Mouse (Mus musculus) MEL (cell line): ENCODE data around the gene Utp11. TPM values are rescaled to one million over a fixed set of nuclear protein-coding genes. Genes with fewer than 3 reads are reported as not detected.

Experiments
- DNase-seq: peaks from one replicate; pipeline ENCODE4 v3.0.0; 2011; ENCODE audit warnings: low read depth, low spot score
- H3K27ac ChIP-seq: 2 replicates; pipeline ENCODE4 v1.5.1; 2012; ENCODE audit warnings: low read depth, mild to moderate bottlenecking, control low read depth, low read length, moderate library complexity; ENCODE audit not compliant: control insufficient read depth
- H3K27me3 ChIP-seq, 2 experiments: fragments of 150-350 bp in 1 of 2; sonication (generic) in 1 of 2; 2 replicates each; pipeline ENCODE4 v1.6.1; 2012; ENCODE audit warnings: low read length in 2 of 2, mild to moderate bottlenecking in 2 of 2, improper control_type of control experiment in 1 of 2, moderate library complexity in 1 of 2; ENCODE audit not compliant: insufficient read depth in 2 of 2, control insufficient read depth in 1 of 2
- H3K36me3 ChIP-seq, 2 experiments: 2 replicates each; pipeline ENCODE4 v1.6.1; 2012 to 2014; ENCODE audit warnings: low read length in 2 of 2, improper control_type of control experiment in 1 of 2, inconsistent platforms in 1 of 2, mild to moderate bottlenecking in 1 of 2; ENCODE audit not compliant: insufficient read depth in 2 of 2, control insufficient read depth in 1 of 2
- H3K4me1 ChIP-seq, 2 experiments: fragments of 150-350 bp in 1 of 2; sonication (generic) in 1 of 2; 2 replicates each; pipeline ENCODE4 v1.6.1; 2012; ENCODE audit warnings: low read length in 2 of 2, improper control_type of control experiment in 1 of 2, mild to moderate bottlenecking in 1 of 2; ENCODE audit not compliant: insufficient read depth in 2 of 2, control insufficient read depth in 1 of 2
- H3K4me3 ChIP-seq, 2 experiments: fragments of 150-350 bp in 1 of 2; sonication (generic) in 1 of 2; 2 replicates each; pipeline ENCODE4 v1.5.1; 2012; ENCODE audit warnings: low read depth in 2 of 2, low read length in 2 of 2, mild to moderate bottlenecking in 2 of 2, moderate library complexity in 2 of 2, control low read depth in 1 of 2, improper control_type of control experiment in 1 of 2; ENCODE audit not compliant: control insufficient read depth in 1 of 2, insufficient read depth in 1 of 2
- H3K79me2 ChIP-seq: 2 replicates; pipeline ENCODE4 v1.6.1; 2012; ENCODE audit warnings: mild to moderate bottlenecking, low read length, moderate library complexity; ENCODE audit not compliant: control insufficient read depth, poor library complexity, insufficient read depth
- H3K9ac ChIP-seq: 2 replicates; pipeline ENCODE4 v1.6.1; 2012; ENCODE audit warnings: low read depth, mild to moderate bottlenecking, control low read depth, low read length, moderate library complexity; ENCODE audit not compliant: control insufficient read depth, poor library complexity, severe bottlenecking
- H3K9me3 ChIP-seq: fragments of 150-350 bp; sonication (generic); replicated peaks from 2 replicates; pipeline ENCODE4 v1.6.1; 2012; ENCODE audit warnings: mild to moderate bottlenecking, low read length, improper control_type of control experiment, moderate library complexity; ENCODE audit not compliant: insufficient read depth
- CHD1 ChIP-seq: IDR thresholded peaks from 2 replicates; pipeline ENCODE4 v1.6.1; 2012; ENCODE audit warnings: low read depth, mild to moderate bottlenecking, inconsistent platforms, low read length, improper control_type of control experiment
- CHD2 ChIP-seq: IDR thresholded peaks from 2 replicates; pipeline ENCODE4 v1.6.1; 2011; ENCODE audit warnings: low read length, improper control_type of control experiment
- CTCF ChIP-seq, 3 experiments: IDR thresholded peaks in 2 of 3; conservative IDR thresholded peaks in 1 of 3; 2 replicates each; pipeline ENCODE4 v1.5.1; 2011 to 2012; ENCODE audit warnings: low read length in 3 of 3, low read depth in 2 of 3, mild to moderate bottlenecking in 2 of 3, improper control_type of control experiment in 1 of 3, inconsistent platforms in 1 of 3, mixed read lengths in 1 of 3, moderate library complexity in 1 of 3; ENCODE audit not compliant: control insufficient read depth in 1 of 3, insufficient read depth in 1 of 3, poor library complexity in 1 of 3, severe bottlenecking in 1 of 3
- ELF1 ChIP-seq: IDR thresholded peaks from 2 replicates; pipeline ENCODE4 v1.6.1; 2014; ENCODE audit warnings: low read depth, mild to moderate bottlenecking, inconsistent platforms, low read length, improper control_type of control experiment, moderate library complexity
- EP300 ChIP-seq, 2 experiments: IDR thresholded peaks; 2 replicates each; pipeline ENCODE4 v1.6.1; 2011; ENCODE audit warnings: improper control_type of control experiment in 2 of 2, low read length in 2 of 2, low read depth in 1 of 2, mild to moderate bottlenecking in 1 of 2
- ETS1 ChIP-seq: IDR thresholded peaks from 2 replicates; pipeline ENCODE4 v1.6.1; 2012; ENCODE audit warnings: low read depth, mild to moderate bottlenecking, inconsistent platforms, low read length, improper control_type of control experiment, moderate library complexity
- JUND ChIP-seq: IDR thresholded peaks from 2 replicates; pipeline ENCODE4 v1.6.1; 2011; ENCODE audit warnings: low read depth, mild to moderate bottlenecking, improper control_type of control experiment, low read length
- MAFK ChIP-seq: IDR thresholded peaks from 2 replicates; pipeline ENCODE4 v1.6.1; 2011; ENCODE audit warnings: low read depth, mild to moderate bottlenecking, low read length, improper control_type of control experiment, borderline replicate concordance
- MXI1 ChIP-seq: IDR thresholded peaks from 2 replicates; pipeline ENCODE4 v1.6.1; 2011; ENCODE audit warnings: mild to moderate bottlenecking, low read depth, low read length, improper control_type of control experiment
- NRF1 ChIP-seq: IDR thresholded peaks from 2 replicates; pipeline ENCODE4 v1.6.1; 2014; ENCODE audit warnings: low read depth, mild to moderate bottlenecking, inconsistent platforms, low read length, improper control_type of control experiment, moderate library complexity; ENCODE audit not compliant: poor library complexity, insufficient read depth, severe bottlenecking
- RAD21 ChIP-seq: IDR thresholded peaks from 2 replicates; pipeline ENCODE4 v1.6.1; 2011; ENCODE audit warnings: mild to moderate bottlenecking, low read depth, low read length, improper control_type of control experiment
- TAL1 ChIP-seq: IDR thresholded peaks from 2 replicates; pipeline ENCODE4 v1.6.1; 2012; ENCODE audit warnings: mild to moderate bottlenecking, inconsistent platforms, low read length, moderate library complexity, mixed read lengths
- TBP ChIP-seq: IDR thresholded peaks from 2 replicates; pipeline ENCODE4 v1.8.0; 2011; ENCODE audit warnings: low read depth, low read length, improper control_type of control experiment
- TCF12 ChIP-seq: IDR thresholded peaks from 2 replicates; pipeline ENCODE4 v1.6.1; 2014; ENCODE audit warnings: low read depth, mild to moderate bottlenecking, inconsistent platforms, low read length, improper control_type of control experiment, moderate library complexity
- USF1 ChIP-seq: IDR thresholded peaks from 2 replicates; pipeline ENCODE4 v1.6.1; 2014; ENCODE audit warnings: low read depth, mild to moderate bottlenecking, inconsistent platforms, low read length, improper control_type of control experiment, moderate library complexity
- USF2 ChIP-seq, 2 experiments: IDR thresholded peaks; 2 replicates each; pipeline ENCODE4 v1.6.1; 2011 to 2012; ENCODE audit warnings: improper control_type of control experiment in 2 of 2, low read length in 2 of 2, borderline replicate concordance in 1 of 2, inconsistent platforms in 1 of 2, low read depth in 1 of 2, mild to moderate bottlenecking in 1 of 2; ENCODE audit not compliant: insufficient read depth in 1 of 2
- ZC3H11A ChIP-seq: IDR thresholded peaks from 2 replicates; pipeline ENCODE4 v1.6.1; 2012; ENCODE audit warnings: low read depth, mild to moderate bottlenecking, inconsistent platforms, low read length, improper control_type of control experiment
- ZMIZ1 ChIP-seq: IDR thresholded peaks from 2 replicates; pipeline ENCODE4 v1.6.1; 2012; ENCODE audit warnings: low read depth, mild to moderate bottlenecking, inconsistent platforms, low read length, improper control_type of control experiment, moderate library complexity
- ZNF384 ChIP-seq: IDR thresholded peaks from 2 replicates; pipeline ENCODE4 v1.6.1; 2012; ENCODE audit warnings: low read depth, mild to moderate bottlenecking, inconsistent platforms, low read length, improper control_type of control experiment
- polyA plus RNA-seq, 2 experiments: library from polyadenylated mRNA; stranded (reverse) in 1 of 2; unstranded in 1 of 2; fragments of >175 nt in 1 of 2; fragments of >200 nt in 1 of 2; gene quantifications; 2 replicates each; pipeline versions ENCODE4 v1.2.1 to v1.2.4; 2012; ENCODE audit warnings: low replicate concordance in 2 of 2, low read depth in 1 of 2; ENCODE audit not compliant: insufficient read length in 2 of 2, insufficient read depth in 1 of 2, missing spikeins in 1 of 2
- total RNA-seq: library from RNA; depleted of rRNA; stranded (reverse); fragments of 300-350 nt; gene quantifications from 2 replicates; pipeline ENCODE4 v1.2.3, GENCODE M21; 2012

Gene Utp11
- total and polyA plus RNA-seq, 3 experiments = 68.3 to 86.9 TPM; not detected in 1

- no peak for DNase-seq
- no peak overlapping the region for H3K4me3 ChIP-seq
- no peak for TF ChIP-seq TCF12
- TF ChIP-seq TBP = no peak
- TF ChIP-seq NRF1 = no peak
- no peak for TF ChIP-seq CHD2
- TF ChIP-seq USF2 (IDR thresholded peaks at IDR 0.05; ENCODE audit: borderline replicate concordance in 1 of 2, insufficient read depth in 1 of 2, low read depth in 1 of 2, low read length in 2 of 2) = no peak
- TF ChIP-seq ZMIZ1 = no peak
- TF ChIP-seq USF1 = no peak
- TF ChIP-seq TAL1 = no peak
- TF ChIP-seq ELF1 = no peak
- no peak for TF ChIP-seq CHD1
- no peak for TF ChIP-seq MAFK
- TF ChIP-seq RAD21 = no peak
- TF ChIP-seq JUND = no peak
- H3K9me3 ChIP-seq = no peaks in the 10 kb centered on the region
- no peaks in the 10 kb centered on the region; a peak in 1 of 4 replicates for H3K36me3 ChIP-seq
- H3K27me3 ChIP-seq = no peaks in the 10 kb centered on the region
- peaks cover 0 to 2% of the 10 kb centered on the region in 2 experiments; a peak in 1 of 4 replicates for H3K4me1 ChIP-seq
- no peak overlapping the region for H3K9ac ChIP-seq
- no peak overlapping the region for H3K27ac ChIP-seq
- H3K79me2 ChIP-seq = no peaks in the 10 kb centered on the region; the same call in 1 of the 2 replicates
Observed at GRCm38 (mm10) chr4:124738783-124739182, 45.4 kb upstream of the Utp11 start.

- Histone ChIP-seq H3K79me2 (no peaks in the 10 kb centered on the region; the same call in 1 of the 2 replicates), H3K4me3 (no peak overlapping the region), H3K27ac (no peak overlapping the region), H3K9ac (no peak overlapping the region), H3K4me1 (peaks cover 0 to 2% of the 10 kb centered on the region in 2 experiments; a peak in 1 of 4 replicates), H3K9me3 (no peaks in the 10 kb centered on the region), H3K36me3 (no peaks in the 10 kb centered on the region; a peak in 1 of 4 replicates), H3K27me3 (no peaks in the 10 kb centered on the region)
- TF ChIP-seq ZNF384 (no peak), EP300 (IDR thresholded peaks at IDR 0.05; ENCODE audit: low read depth in 1 of 2, low read length in 2 of 2) (no peak), USF1 (no peak), NRF1 (no peak), CTCF (IDR thresholded peaks at IDR 0.05 in 2 of 3, conservative IDR thresholded peaks at IDR 0.05 in 1 of 3; ENCODE audit: control insufficient read depth in 1 of 3, insufficient read depth in 1 of 3, low read depth in 2 of 3, low read length in 3 of 3, poor library complexity in 1 of 3, severe bottlenecking in 1 of 3) (no peak), ZC3H11A (no peak), MXI1 (no peak), JUND (no peak), ETS1 (no peak), USF2 (IDR thresholded peaks at IDR 0.05; ENCODE audit: borderline replicate concordance in 1 of 2, insufficient read depth in 1 of 2, low read depth in 1 of 2, low read length in 2 of 2) (no peak)
- DNase-seq = no peak
Observed at GRCm38 (mm10) chr4:124738013-124738412, 44.6 kb upstream of the Utp11 start.
